In the genomic region with DNA sequence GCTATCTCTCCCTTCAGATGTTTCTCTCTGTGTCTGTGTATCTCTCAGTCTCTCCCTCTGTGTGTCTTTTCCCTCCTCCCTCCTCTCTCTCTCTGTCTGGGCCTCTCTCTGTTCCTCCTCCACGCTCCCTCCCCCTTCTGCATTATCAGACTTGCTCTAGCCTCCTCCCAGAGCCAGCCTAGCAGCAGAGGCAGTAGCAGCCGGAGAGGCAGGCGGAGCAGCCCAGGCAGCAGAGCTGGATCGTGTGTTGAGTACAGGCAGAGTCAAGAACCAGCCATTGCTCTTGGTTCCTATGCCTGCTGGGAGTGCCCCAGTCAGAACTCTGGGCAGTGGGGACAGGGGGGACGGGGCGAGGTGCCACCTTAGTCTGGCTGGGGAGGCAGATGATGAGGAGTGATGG, we compare ENCODE assay signal across 8 mouse cellular contexts. TPM values are rescaled to one million over a fixed set of nuclear protein-coding genes. Genes with fewer than 3 reads are reported as not detected.
DNase-seq lines count a peak whose midpoint lies in the region; ATAC-seq lines count a peak whose summit lies in the region.

Gene Pde2a, plus strand, starts transcription at position 163 of the 400 bp plus-strand sequence.

- intact Hi-C loops in gastrocnemius, postnatal 36 days (cut with DNase I): no loop called here

- H3K9ac ChIP-seq in kidney, embryonic 15.5 days: no peak within 1 kb of the TSS

- no peak for ATAC-seq in kidney, embryonic 15.5 days (replicated peaks; ENCODE audit: low FRiP score)

- H3K27me3 ChIP-seq in kidney, embryonic 15.5 days: peaks cover 27% of the 10 kb centered on the region
- H3K27me3 ChIP-seq in midbrain, embryonic 10.5 days (ENCODE audit: low read depth, poor library complexity, severe bottlenecking): peaks cover 62% of the 10 kb centered on the region

- no peaks in the 10 kb centered on the region for H3K36me3 ChIP-seq in kidney, embryonic 15.5 days
- no peaks in the 10 kb centered on the region for H3K36me3 ChIP-seq in midbrain, embryonic 10.5 days

- no peaks in the 10 kb centered on the region for H3K9me3 ChIP-seq in kidney, embryonic 15.5 days (replicated peaks)
- H3K9me3 ChIP-seq in midbrain, embryonic 10.5 days (replicated peaks): no peaks in the 10 kb centered on the region

- DNase-seq in kidney, postnatal 14 days: no peak
- peak; percentile 49 for DNase-seq in c-Kit-positive CD71-positive TER-119-positive erythroid progenitor cells, embryonic 14.5 days (ENCODE audit: low spot score)
- DNase-seq in gastrocnemius, postnatal 36 days: no peak
- peak; percentile 81 to 82 for DNase-seq in layer of hippocampus, adult 8-10 months (ENCODE audit: low spot score in 2 of 2)
- DNase-seq in midbrain, embryonic 10.5 days (ENCODE audit: low spot score): peak; percentile 23
- no peak for DNase-seq in embryo, embryonic 10 days (ENCODE audit: low spot score)
- no peak for DNase-seq in cerebellum, adult 8-10 months

- 20% methylated on average over 6 of the region's 6 CpGs for WGBS in kidney, embryonic 15.5 days
- WGBS in midbrain, embryonic 10.5 days: 22% methylated on average over 6 of the region's 6 CpGs

- H3K4me3 ChIP-seq in kidney, embryonic 15.5 days (replicated peaks): no peak within 1 kb of the TSS
- peak within 1 kb of the TSS; percentile 33 for H3K4me3 ChIP-seq in midbrain, embryonic 10.5 days

- no peak within 1 kb of the TSS for H3K27ac ChIP-seq in kidney, embryonic 15.5 days
- 0 out of 2 replicates have a peak within 1 kb of the TSS, but pooled peaks have one; percentile 14 for H3K27ac ChIP-seq in midbrain, embryonic 10.5 days (replicated peaks)

- H3K4me2 ChIP-seq in kidney, embryonic 15.5 days: no peak within 1 kb of the TSS

- peaks cover 6% of the 10 kb centered on the region; the same call in 1 of the 2 replicates for H3K4me1 ChIP-seq in kidney, embryonic 15.5 days
- H3K4me1 ChIP-seq in midbrain, embryonic 10.5 days: peaks cover 40% of the 10 kb centered on the region

RNA-seq across cellular contexts. Expression of gene Pde2a, which starts in this region (rescaled TPM):
- polyA plus RNA-seq in kidney, embryonic 15.5 days (2015; fragmentation: Nextera tagmentation; extraction: Ambion mirVana): 37.3 and 39.5 TPM in 2 replicates
- 10 to 100 TPM; 17.6 to 22.7 TPM for total RNA-seq in gastrocnemius, postnatal 36 days (2021)
- total RNA-seq in layer of hippocampus, adult 8-10 months (2022): 100 to 1,000 TPM; 320 to 356 (median 336) TPM
- 11.9 and 13.4 TPM in 2 replicates for polyA plus RNA-seq in midbrain, embryonic 10.5 days (2016; fragmentation: Nextera tagmentation; extraction: Ambion mirVana)

Comparison
In these comparisons a context has a peak if more than half of its experiments do, and no peak if none do; other contexts are left out.
1. RNA of gene Pde2a (total RNA-seq): 320 to 356 TPM in layer of hippocampus, adult 8-10 months; 17.6 to 22.7 TPM in gastrocnemius, postnatal 36 days; every median in the first group is over 10 times any median in the second.
2. DNase-seq: peak in c-Kit-positive CD71-positive TER-119-positive erythroid progenitor cells, embryonic 14.5 days (single experiment), layer of hippocampus, adult 8-10 months (2 of 2) and midbrain, embryonic 10.5 days (single experiment); none in kidney, postnatal 14 days (single experiment), gastrocnemius, postnatal 36 days (0 of 2), embryo, embryonic 10 days (single experiment) and cerebellum, adult 8-10 months (single experiment).